Mouse (Mus musculus) left cerebral cortex, postnatal 10 days (tissue): ENCODE measurements at regions not wholly inside any gene's neighbourhood (a gene's known extent, or its start where the extent isn't known, plus 50 kb on each side); places are given as distances from the start of the nearest gene placed in this dataset.

ENCODE experiments used
- DNase-seq, 2 experiments: peaks; one replicate each; pipeline ENCODE4 v3.0.0; 2021 to 2022; ENCODE audit warnings: low spot score in 2 of 2, mixed read lengths in 1 of 2; ENCODE audit errors: extremely low spot score in 1 of 2
- intact Hi-C: fragments of 180-260 bp; cut with DNase I; formaldehyde crosslinking; loops from one replicate; pipeline ENCODE4 v1.15.1; 2025

GRCm38 (mm10) chr17:45812289-45812955 is 78.8 kb upstream of the 1600014C23Rik start:
- intact Hi-C loops, result no loop called here
- DNase-seq, result no peak

GRCm38 (mm10) chr17:45811632-45812221 is 78.1 kb upstream of the 1600014C23Rik start:
- DNase-seq, result no peak
- intact Hi-C loops, result no loop called here

- intact Hi-C loops, result no loop called here
- no peak for DNase-seq
These were observed 76.1 kb upstream of the 1600014C23Rik start for GRCm38 (mm10) chr17:45809728-45810127.

GRCm38 (mm10) chr17:45808374-45808773 is 74.7 kb upstream of the 1600014C23Rik start:
- intact Hi-C loops, result no loop called here

GRCm38 (mm10) chr17:45807452-45807851 is 73.8 kb upstream of the 1600014C23Rik start:
- peak; percentile 54 to 61 for DNase-seq
- intact Hi-C loops, result no loop called here

More at GRCm38 (mm10) chr17:45808374-45808773, 74.7 kb upstream of the 1600014C23Rik start:
- no peak for DNase-seq

- no peak for DNase-seq
- intact Hi-C loops, result no loop called here
These were observed 73.2 kb upstream of the 1600014C23Rik start for GRCm38 (mm10) chr17:45806831-45807230.

GRCm38 (mm10) chr17:45806430-45806829 is 72.8 kb upstream of the 1600014C23Rik start:
- no peak for DNase-seq
- intact Hi-C loops, result no loop called here

- intact Hi-C loops, result no loop called here
- peak in 1 of 2 experiments; percentile 62 for DNase-seq
These were observed 71.9 kb upstream of the 1600014C23Rik start for GRCm38 (mm10) chr17:45805471-45806082.

- no peak for DNase-seq
- intact Hi-C loops, result no loop called here
These were observed 69.7 kb upstream of the 1600014C23Rik start for GRCm38 (mm10) chr17:45803331-45803730.

- DNase-seq, result no peak
- intact Hi-C loops, result no loop called here
These were observed 68.8 kb upstream of the 1600014C23Rik start for GRCm38 (mm10) chr17:45802439-45802838.

GRCm38 (mm10) chr17:45799725-45800124 is 66.1 kb upstream of the 1600014C23Rik start:
- no peak for DNase-seq
- intact Hi-C loops, result no loop called here

- no peak for DNase-seq
- intact Hi-C loops, result no loop called here
These were observed 65.4 kb upstream of the 1600014C23Rik start for GRCm38 (mm10) chr17:45798996-45799395.

GRCm38 (mm10) chr17:45798456-45798855 is 64.8 kb upstream of the 1600014C23Rik start:
- intact Hi-C loops, result no loop called here
- no peak for DNase-seq

GRCm38 (mm10) chr17:45797121-45797520 is 63.5 kb upstream of the 1600014C23Rik start:
- intact Hi-C loops, result no loop called here

GRCm38 (mm10) chr17:45794926-45795325 is 61.3 kb upstream of the 1600014C23Rik start:
- DNase-seq, result no peak
- intact Hi-C loops, result no loop called here

More at GRCm38 (mm10) chr17:45797121-45797520, 63.5 kb upstream of the 1600014C23Rik start:
- no peak for DNase-seq

GRCm38 (mm10) chr17:45790959-45791520 is 57.4 kb upstream of the 1600014C23Rik start:
- no peak for DNase-seq
- intact Hi-C loops, result no loop called here

GRCm38 (mm10) chr17:45789777-45790176 is 56.1 kb upstream of the 1600014C23Rik start:
- DNase-seq, result no peak
- intact Hi-C loops, result no loop called here

GRCm38 (mm10) chr17:45784905-45785304 is 51.3 kb upstream of the 1600014C23Rik start:
- intact Hi-C loops, result no loop called here
- DNase-seq, result no peak

- no peak for DNase-seq
- intact Hi-C loops, result no loop called here
These were observed 50.9 kb upstream of the 1600014C23Rik start for GRCm38 (mm10) chr17:45784496-45784895.
